Mouse (Mus musculus) liver, postnatal 0 days (tissue): ENCODE measurements around the gene Gm21304.
"Not testable (repeated sequence)": the region's sequence is repeated elsewhere in the genome, so short reads cannot be mapped to it uniquely, and the experiment has no call there.

Experiments used
- CTCF ChIP-seq: sonication (generic); IDR thresholded peaks from 2 replicates; pipeline ENCODE4 v1.5.1; 2016; ENCODE audit warnings: antibody characterized with exemption, low read depth
- EP300 ChIP-seq: IDR thresholded peaks from 2 replicates; pipeline ENCODE4 v1.6.1; 2016; ENCODE audit warnings: antibody characterized with exemption, low read depth, mild to moderate bottlenecking

DNA sequence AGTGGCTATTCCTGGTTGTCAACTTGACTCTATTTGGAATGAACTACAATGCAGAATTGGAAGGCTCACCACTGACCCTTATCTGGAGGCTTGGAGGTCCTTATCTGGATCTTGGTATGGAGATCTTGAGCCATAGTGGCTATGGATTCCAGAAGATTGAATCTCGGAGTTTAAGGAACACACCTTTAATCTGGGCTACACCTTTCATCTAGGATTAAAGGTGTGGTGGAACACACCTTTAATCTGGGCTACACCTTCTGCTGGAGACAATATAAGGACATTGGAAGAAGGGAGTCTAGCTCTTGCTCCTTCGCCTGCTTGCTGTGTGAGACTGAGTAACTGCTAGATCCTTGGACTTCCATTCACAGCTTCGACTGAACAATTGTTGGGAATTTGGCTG is at the start of gene Gm21304:
- not testable (repeated sequence) for TF ChIP-seq CTCF, EP300
